Mouse (Mus musculus) right cerebral cortex, postnatal 4 days (tissue): Measurements from ENCODE around the gene Atp5h.
A peak's percentile ranks its signal among the peaks of the same experiment; 100 is the strongest.
"Not testable (repeated sequence)": the region's sequence is repeated elsewhere in the genome, so short reads cannot be mapped to it uniquely, and the experiment has no call there.

ENCODE experiments used
- DNase-seq: peaks from one replicate; pipeline ENCODE4 v3.0.0-alpha.2; 2022

The Atp5h gene

GRCm38 (mm10) chr11:115419531-115420237 lies at the start of gene Atp5h, which contains the start of gene Kctd2:
TSS of gene Atp5h (minus strand) at chr11:115419962.
TSS of gene Kctd2 (plus strand) at chr11:115420128.
- peak; percentile 93 for DNase-seq

DNA sequence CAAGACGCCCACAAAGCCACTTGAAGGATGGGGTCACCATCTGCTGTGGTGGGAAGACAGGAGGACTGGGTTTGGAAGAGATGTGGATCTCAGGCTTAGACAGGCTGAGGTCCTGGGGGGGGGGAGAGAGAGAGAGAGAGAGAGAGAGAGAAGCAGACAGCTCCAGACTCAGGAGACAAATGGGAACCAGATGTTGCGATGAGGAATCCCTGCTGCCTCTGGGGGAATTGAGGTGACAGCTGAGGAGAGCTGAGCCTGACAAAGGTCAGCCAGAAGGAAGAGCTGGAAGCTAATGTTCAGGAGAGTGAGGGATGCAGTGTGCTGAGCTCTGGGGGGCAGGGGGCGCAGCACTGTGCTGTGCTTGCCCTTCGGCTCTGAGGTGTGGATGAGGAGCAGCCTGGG lies 47.5 kb upstream of the Atp5h start:
- DNase-seq = no peak

DNA sequence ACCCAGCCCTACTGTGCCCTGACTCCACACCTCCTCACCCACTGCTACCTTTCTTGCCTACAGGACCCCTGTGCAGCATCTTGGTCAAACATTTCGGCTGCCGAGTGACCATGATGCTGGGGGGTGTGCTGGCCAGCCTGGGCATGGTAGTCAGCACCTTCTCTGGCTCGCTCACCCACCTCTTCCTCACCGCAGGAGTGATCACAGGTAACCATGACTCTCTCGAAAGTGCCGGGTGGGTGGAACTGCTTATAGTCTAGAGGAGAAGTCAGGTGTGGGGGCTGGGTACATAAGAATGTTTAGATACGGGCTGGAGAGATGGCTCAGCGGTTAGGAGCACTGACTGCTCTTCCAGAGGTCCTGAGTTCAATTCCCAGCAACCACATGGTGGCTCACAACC lies 45.1 kb upstream of the Atp5h start:
- no peak for DNase-seq

- no peak for DNase-seq
Observed at GRCm38 (mm10) chr11:115463397-115463796, 43.6 kb upstream of the Atp5h start.

DNA sequence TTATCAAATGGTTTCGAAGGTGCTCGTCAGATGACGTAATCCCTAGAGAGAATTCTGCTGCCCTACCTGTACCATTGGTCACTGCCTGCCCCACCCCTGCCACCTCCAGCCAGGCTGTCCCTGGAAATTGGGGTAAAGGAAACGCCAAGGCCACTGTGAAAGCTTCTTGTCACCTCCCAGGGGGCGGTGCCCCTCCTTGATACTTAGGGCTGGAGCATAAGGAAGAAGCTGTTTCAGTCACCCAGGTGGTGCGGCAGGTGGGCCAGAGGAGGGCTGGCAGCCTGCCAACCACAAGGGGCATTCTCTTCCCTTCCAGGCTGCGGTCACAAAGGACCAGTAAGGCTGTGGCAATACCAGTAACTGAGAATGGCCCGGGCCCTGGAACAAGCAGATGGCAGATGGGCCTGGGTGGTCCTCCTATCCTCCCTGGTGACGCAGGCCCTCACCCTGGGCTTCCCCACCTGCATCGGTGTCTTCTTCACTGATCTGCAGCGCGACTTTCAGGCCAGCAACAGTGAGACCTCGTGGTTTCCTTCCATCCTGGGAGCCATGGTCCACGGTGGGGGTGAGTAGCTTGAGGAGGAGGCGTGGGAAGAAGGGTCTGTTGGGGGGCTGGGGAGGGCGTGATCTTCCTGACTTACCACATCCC lies 42.6 kb upstream of the Atp5h start, which contains the start of gene Slc16a5:
TSS of gene Slc16a5 (plus strand) at position 232 of the 649 bp plus-strand sequence.
- no peak for DNase-seq

GRCm38 (mm10) chr11:115461846-115462242 lies 42.1 kb upstream of the Atp5h start:
- no peak for DNase-seq

DNA sequence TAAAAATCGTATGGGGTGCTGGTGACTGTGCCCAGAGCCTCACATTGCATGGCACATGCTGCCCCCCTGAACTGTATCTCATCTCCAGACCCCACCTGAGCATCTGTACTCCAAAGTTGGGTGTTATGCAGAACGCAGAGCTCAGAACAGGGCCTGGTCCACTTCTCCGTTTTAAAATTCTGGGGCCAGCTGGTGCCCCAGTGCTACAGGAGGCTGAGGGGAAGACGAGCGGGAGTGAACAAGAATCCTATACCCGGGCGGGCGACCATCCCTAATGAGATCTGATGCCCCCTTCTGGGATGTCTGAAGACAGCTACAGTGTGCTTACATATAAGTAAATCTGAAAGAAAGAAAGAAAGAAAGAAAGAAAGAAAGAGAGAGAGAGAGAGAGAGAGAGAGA lies 41.2 kb upstream of the Atp5h start:
- no peak for DNase-seq

GRCm38 (mm10) chr11:115457405-115457804 lies 37.6 kb upstream of the Atp5h start:
- DNase-seq = no peak

GRCm38 (mm10) chr11:115456182-115456581 lies 36.4 kb upstream of the Atp5h start:
- DNase-seq = no peak

DNA sequence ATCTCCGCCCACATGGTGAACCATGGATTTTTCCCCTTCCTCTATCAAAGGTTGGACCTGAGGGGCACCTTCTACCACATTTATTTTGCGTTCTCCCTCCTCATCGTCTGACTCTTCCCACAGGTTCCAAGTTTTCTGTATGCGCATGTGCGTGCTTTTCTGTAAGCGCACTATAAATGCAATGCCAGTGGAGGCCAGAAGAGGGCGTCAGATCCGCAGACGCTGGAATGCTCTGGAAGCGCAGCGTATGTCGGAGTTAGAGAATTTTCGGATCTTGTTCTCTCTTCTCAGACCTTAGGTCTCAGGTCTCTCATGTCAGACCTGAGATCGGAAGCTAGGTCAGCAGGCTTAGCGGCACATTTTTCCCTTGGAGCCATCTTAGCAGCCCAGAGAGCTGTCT lies 35.9 kb upstream of the Atp5h start:
- DNase-seq = no peak

GRCm38 (mm10) chr11:115454822-115455221 lies 35.1 kb upstream of the Atp5h start:
- DNase-seq = not testable (repeated sequence)

DNA sequence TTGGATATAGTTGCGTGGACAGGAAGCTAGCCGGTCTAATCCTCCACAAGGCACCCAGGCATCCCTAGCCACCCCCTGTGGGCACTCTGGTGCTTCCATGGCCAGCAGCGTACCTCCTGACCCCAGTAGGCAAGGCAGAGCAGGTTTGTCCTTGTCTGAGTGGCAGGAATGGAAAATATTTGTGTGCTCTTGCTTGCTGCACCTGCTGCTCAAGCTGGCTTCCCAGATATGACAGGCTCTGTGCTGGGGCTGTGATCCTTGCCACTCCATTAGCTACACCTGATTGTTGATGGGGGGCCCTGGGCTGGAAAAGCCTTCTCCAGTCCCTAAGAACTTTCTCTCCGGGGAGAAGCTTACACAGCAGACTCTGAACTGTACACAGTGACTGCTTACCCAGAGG lies 33.5 kb upstream of the Atp5h start:
- no peak for DNase-seq

- DNase-seq = no peak
Observed at GRCm38 (mm10) chr11:115452281-115452860, 32.6 kb upstream of the Atp5h start.

- DNase-seq = no peak
Observed at GRCm38 (mm10) chr11:115451781-115452241, 32.0 kb upstream of the Atp5h start.

- DNase-seq = no peak
Observed at GRCm38 (mm10) chr11:115450176-115450575, 30.4 kb upstream of the Atp5h start.

GRCm38 (mm10) chr11:115448998-115449397 lies 29.2 kb upstream of the Atp5h start:
- DNase-seq = no peak

- DNase-seq = no peak
Observed at GRCm38 (mm10) chr11:115448075-115448474, 28.3 kb upstream of the Atp5h start.

GRCm38 (mm10) chr11:115447321-115447885 lies 27.6 kb upstream of the Atp5h start:
- DNase-seq = no peak

GRCm38 (mm10) chr11:115446906-115447305 lies 27.1 kb upstream of the Atp5h start:
- DNase-seq = no peak

DNA sequence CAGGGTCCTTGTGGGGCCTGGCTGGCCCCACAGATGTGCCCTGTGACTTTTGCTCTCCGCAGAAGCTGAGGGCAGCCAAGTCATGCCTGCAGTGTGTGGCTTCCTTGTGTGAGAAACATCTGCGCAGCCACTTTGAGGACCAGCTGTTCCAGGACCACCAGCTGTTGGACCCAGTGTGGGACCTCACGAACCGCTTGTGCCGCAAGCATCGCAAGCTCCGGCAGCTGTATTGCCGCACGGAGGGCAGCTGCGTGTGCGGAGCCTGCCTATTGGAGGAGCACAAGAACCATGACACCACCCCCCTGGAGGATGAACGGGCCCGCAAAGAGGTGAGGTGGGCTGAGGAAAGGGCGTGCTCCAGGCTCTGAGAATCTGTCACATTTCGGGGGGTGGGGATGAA lies 21.7 kb upstream of the Atp5h start:
- DNase-seq = no peak

- no peak for DNase-seq
Observed at GRCm38 (mm10) chr11:115439906-115440595, 20.3 kb upstream of the Atp5h start, which contains the start of gene Trim80. TSS of gene Trim80 (plus strand) at chr11:115440545.

GRCm38 (mm10) chr11:115439326-115439725 lies 19.6 kb upstream of the Atp5h start:
- no peak for DNase-seq

DNA sequence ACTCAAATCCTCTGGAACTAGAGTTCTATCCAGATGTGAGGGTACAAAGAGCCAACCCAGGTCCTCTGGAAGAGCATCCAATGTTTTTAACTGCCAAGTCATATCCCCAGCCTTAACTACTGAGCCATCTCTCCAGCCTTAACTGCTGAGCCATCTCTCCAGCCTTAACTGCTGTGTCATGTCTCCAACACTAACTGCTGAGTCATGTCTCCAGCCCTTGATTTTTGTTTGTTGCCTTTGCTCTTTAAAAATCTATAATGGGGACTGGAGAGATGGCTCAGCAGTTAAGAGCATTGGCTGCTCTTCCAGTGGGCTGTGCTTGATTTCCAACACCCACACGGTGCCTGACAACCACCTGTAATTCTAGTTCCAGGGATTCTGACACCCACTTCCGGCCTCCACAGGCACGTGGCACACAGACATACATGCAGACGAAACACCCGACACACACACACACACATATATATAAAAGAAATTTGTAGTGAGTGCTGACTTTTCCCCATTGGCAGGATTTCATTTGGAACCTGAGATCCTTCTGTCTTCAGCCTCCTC lies 17.9 kb upstream of the Atp5h start:
- DNase-seq = no peak
